Mouse (Mus musculus) lung, adult 10 weeks (tissue): Measurements from ENCODE around the gene Exoc3l4. TPM values are rescaled to one million over a fixed set of nuclear protein-coding genes. Genes with fewer than 3 reads are reported as not detected.

Source experiments
- polyA plus RNA-seq: library from polyadenylated mRNA; stranded (reverse); fragments of 350-450 nt; fragmentation: Illumina TruSeq; extraction: RNeasy Lipid Tissue Mini Kit (QIAGEN cat#74804); gene quantifications from one replicate; pipeline ENCODE4 v1.2.3, GENCODE M21; 2014; ENCODE audit warnings: low read depth, low replicate concordance; ENCODE audit not compliant: insufficient read depth

Gene Exoc3l4
- 10.0 TPM for polyA plus RNA-seq

GRCm38 (mm10) chr12:111416921-111417779 is at the start of gene Exoc3l4:
TSS of gene Exoc3l4 (plus strand) at chr12:111417017.

DNA sequence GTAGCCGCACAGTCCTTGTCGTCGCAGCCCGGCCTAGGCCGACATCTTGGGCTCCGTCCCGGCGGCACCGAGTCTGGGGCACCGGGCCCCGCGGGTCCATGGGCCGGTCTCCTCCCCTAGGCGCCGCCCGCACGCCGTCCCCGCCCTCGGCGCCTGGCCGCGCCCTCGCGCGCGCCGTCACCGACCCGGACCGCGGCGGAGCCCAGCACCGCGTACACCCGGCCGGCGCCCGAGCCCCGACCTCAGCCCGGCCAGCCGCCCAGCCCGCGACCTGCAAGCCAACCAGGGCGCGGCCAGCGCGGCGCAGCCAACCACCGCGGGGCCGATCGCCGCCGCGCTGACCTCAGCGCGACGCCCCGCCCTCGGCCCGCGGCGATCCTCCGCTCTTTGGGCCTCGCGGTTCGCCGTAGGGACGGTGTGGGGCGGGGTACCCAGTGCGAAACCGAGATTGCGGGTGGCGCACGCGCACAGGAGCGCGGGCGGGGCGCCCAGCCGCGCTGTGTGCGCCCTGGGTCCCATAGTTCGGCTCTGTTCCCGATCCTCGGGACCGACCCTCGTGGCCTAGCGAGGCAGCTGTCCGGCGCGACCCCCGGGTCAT is 39.3 kb upstream of the Exoc3l4 start, which contains the start of gene Cdc42bpb:
Gene Cdc42bpb, minus strand, starts transcription at position 343 of the 598 bp plus-strand sequence.

GRCm38 (mm10) chr12:111406622-111407021 is 10.2 kb upstream of the Exoc3l4 start, which contains the start of gene Lbhd2:
TSS of gene Lbhd2 (plus strand) at chr12:111406809.

GRCm38 (mm10) chr12:111442309-111443010 is 25.6 kb downstream of the Exoc3l4 start, which contains the start of gene Tnfaip2:
TSS of gene Tnfaip2 (plus strand) at chr12:111442469.

Other genes starting within 250 kb of the Exoc3l4 start
- not detected for gene 4930595D18Rik, start 232.5 kb upstream of the Exoc3l4 start, polyA plus RNA-seq
- not detected for gene Amn, start 145.9 kb upstream of the Exoc3l4 start, polyA plus RNA-seq
- gene Cdc42bpb, start 39.3 kb upstream of the Exoc3l4 start, polyA plus RNA-seq: 51.7 TPM
- not detected for gene Lbhd2, start 10.2 kb upstream of the Exoc3l4 start, polyA plus RNA-seq
- gene Tnfaip2, start 25.5 kb downstream of the Exoc3l4 start, polyA plus RNA-seq: 15.7 TPM
- not detected for gene Gm266, start 68.8 kb downstream of the Exoc3l4 start, polyA plus RNA-seq
- gene Eif5, start 121.0 kb downstream of the Exoc3l4 start, polyA plus RNA-seq: 83.5 TPM
- gene Mark3, start 157.5 kb downstream of the Exoc3l4 start, polyA plus RNA-seq: 30.1 TPM